Mouse (Mus musculus) yolk sac, embryonic 10.5 days (tissue): Measurements from ENCODE around the gene Larp4b.
"Not testable (repeated sequence)": the region's sequence is repeated elsewhere in the genome, so short reads cannot be mapped to it uniquely, and the experiment has no call there.

Source experiments
- DNase-seq: peaks from one replicate; pipeline ENCODE4 v3.0.0-alpha.2; 2017; ENCODE audit warnings: low spot score

Gene Larp4b

DNA sequence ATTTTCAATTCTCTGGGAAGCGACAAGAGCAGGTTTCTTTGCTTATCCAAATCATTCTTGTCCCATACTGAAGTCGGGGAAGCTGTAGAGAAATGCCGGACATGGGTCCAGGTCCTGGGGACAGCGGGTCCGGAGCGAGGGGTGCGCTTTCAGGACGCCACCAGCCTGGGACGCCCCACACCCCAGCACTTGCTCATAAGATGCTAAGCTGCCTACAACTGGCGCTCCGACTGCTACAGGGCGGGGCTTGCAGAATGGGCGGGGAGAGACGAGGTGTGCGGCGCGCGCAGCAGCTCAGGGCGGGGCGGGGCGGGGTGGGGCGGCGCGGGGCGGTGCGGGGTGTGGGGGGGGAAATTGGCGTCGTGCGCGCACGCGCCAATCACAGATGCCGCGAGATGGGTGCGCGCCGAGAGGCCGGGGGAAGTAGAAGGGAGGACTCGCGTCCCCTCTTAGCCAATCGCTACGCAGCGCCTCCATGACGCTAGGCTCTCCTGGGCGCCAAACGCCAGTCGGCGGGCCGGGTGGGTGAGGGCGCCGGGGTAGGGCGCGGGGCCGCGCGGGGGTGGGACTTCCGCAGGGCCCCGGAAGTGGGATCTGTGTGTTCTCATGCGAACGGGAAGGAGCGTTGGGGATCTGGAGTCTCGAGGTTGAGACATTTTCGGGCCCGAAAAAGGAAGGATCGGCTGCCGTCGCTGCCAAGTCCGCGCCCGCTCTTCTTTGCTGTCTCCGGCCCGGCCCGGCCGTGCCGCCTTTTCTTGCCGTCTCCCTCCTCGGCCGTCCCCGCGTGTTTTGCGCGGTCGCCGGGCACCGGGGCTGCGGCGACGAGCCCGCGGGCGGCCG is at the start of gene Larp4b:
Larp4b (plus strand) TSS at position 566 of the 840 bp plus-strand sequence.
- peak; percentile 99 for DNase-seq

- DNase-seq, result no peak
Observed at GRCm38 (mm10) chr13:9044731-9045130, 49.0 kb upstream of the Larp4b start.

DNA sequence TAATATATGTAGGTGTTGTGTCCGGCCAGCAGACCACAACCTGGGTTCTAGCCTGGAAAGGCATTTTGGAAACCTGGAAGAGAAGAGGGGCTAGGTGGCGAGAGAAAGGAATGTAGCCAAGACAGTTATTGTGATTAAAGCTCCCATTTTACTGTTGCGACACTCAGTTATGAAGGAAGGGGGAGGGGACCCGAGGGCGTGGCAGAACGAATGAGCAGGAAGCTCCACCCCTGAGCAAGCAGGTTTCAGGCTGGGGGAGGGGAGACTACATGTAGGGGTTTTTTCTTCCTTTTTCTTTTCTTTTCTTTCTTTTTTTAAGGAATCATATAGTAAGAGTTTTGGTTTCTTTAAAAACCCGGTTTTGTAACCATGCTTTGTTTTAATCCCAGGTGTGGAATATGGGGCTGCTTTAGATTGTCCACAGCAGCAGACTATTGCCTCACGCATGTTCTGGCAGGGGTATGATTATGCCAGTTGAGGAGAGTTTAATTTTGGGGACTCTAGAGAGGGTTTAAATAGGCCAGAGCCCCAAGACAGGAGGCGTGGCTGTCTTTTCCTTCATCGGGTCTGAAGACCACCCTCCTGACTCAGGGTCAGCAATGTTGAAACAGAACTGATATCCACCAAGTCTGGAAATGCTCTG is 41.5 kb upstream of the Larp4b start:
- not testable (repeated sequence) for DNase-seq

DNA sequence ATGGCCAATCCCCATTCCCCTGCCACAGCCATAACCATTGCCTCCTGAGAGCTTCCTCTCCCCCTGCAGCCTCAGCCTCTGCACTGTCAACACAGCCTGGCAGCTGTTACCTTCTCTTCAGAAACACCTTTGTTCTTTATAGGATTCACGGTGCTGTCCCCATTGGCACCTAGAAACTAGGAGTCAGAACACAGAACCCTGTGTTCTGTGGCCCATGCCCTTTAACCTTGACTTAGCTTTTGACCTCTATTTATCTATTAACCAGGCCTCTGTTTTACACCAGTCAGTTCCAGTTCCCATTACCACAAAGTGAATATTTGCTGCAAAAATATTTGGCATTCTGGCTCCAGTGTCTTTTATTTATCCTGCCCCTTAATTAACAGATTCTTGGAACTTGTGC is 36.4 kb upstream of the Larp4b start:
- peak; percentile 6 for DNase-seq

DNA sequence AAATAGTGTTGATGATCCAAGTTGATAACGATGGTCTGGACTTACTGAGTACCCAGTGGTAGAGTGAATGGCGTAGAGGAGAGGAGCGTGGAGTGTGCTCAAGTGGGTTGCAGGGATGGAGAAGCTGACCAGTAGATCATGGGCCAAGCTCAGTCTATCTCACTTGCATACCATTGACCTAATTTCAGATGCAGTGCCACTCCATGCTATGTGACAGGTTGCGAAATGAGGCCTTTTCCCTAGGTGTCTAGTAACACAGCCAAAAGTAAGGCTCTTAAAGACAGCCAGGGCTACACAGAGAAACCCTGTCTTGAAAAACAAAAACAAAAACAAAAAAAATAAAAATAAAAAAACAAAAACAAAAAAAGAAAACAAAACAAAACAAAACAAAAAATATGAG is 35.0 kb upstream of the Larp4b start:
- no peak for DNase-seq

DNA sequence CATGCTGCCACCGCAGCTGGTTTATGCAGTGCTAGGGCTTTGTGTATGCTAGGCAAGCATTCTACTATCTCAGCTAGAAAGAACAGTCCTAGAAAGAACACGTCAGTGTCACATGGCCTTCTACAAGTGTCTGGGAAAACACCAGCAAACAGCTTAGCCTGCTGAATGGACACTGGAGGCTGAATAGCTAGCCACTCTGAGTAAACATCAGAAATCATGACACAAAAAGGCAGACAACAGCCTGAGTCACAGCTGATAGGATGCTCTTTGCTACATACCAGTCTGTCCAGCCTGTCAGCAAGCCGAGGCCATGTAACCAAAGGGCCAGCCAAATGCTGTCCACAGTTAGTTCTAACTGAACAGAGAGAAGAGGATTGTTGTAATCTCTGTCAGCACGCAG is 32.3 kb upstream of the Larp4b start:
- peak; percentile 58 for DNase-seq

- no peak for DNase-seq
Observed at GRCm38 (mm10) chr13:9064196-9064595, 29.5 kb upstream of the Larp4b start.

DNA sequence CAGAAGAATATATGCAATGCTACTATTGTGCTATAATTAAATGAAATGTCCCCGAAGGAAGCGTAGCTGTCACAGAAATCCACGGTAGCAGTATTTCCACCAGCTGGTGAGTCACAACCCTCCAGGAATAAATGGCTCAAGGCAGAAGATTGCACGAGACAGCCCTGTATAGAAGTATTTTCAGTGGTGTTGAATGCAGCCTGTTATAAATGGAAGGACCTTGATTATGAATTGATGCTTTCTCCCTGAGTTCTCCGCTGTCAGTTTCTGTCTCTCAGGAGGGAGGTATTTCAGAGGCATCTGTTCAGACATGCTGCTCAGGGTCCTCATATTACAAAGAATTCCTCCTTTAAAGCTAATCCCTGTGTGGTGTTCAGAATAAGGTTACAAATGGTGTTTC is 27.6 kb upstream of the Larp4b start:
- no peak for DNase-seq

GRCm38 (mm10) chr13:9071008-9071407 is 22.7 kb upstream of the Larp4b start:
- no peak for DNase-seq

DNA sequence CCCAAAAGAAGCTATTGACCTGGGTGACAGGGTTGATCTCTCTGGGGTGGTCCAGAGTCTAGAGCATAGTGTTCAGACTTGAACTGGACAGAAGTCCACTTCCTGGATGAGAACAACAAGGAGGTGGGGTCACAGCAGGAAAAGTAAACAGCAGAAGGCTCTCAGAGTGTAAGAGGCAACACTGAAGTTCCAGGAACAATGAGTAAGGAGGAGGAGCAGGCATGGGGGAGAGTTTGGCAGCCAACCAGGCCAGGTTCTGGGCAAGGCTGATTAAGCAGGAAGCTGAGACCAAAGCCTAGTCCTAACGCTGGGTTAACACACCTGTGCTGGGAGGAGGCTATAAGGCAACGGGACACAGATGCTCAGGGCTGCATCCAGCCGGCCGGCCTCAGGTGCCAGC is 19.9 kb upstream of the Larp4b start:
- peak; percentile 7 for DNase-seq

DNA sequence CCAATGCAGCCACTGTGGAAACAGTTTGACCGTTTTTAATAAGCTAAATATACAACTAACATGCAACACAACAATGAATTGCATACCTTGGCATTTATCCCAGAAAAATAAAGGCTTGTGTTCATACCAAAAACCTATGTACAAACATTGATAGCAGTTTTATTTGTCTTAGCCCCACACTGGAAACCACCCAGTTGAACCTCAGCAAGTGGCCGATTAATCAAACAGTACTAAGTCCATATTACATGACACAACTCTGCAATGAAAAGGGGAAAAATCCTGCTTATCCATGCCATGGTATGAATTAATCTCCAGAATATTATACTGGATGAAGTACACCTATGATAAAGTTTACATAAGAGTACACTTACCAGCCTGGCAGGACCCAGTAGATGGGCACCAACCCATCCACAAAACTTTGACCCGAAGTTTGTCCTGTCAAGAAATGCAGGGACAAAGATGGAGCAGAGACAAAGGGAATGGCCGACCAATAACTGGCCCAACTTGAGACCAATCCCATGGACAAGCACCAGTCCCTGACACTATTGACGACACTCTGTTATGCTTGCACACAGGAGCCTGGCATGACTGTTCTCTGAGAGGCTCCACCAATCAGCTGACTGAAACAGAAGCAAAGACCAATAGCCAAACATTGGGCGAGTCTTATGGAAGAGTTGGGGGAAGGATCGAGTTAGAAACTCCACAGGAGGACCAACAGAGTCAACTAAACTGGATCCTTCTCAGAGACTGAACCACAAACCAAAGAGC is 17.7 kb upstream of the Larp4b start:
- DNase-seq, result no peak

DNA sequence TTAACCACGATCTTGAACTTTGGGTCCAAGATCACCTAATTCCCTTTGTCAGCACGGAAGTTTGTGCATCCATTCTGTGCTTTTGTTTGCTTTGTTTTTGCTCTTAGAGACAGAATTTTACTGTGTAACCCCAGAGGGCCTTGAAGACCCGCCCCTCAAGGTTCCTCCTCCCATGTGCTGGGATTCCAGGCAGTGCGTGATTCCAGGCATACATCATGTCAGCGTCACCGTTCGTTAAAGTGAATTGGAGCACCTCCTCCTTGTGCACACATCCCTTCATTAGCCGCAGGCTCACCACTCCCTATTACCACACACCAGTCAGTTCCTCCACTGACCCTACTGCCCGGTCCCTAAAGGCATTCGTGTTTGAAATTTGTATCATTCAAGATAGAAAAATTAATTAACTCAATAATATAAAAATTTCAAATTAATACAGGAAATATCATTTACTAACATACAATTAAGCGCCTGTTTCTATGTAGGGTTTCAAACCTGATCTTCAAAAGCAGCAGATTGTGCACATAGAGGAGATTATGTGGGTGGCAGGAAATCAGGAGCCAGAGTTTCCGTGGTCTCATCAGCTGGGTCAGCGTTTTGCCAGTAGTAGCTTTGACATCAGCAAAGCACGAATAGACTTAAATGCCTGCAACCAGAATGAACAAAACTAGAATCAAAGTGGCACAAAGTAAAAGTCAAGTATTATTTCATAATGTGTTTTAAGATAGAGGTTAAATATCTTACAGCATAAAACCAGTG is 11.4 kb upstream of the Larp4b start:
- DNase-seq, result peak; percentile 14

GRCm38 (mm10) chr13:9094186-9094980 is 702 bp downstream of the Larp4b start:
- peak; percentile 73 for DNase-seq

GRCm38 (mm10) chr13:9099289-9099688 is 5.6 kb downstream of the Larp4b start:
- DNase-seq, result no peak

- no peak for DNase-seq
Observed at GRCm38 (mm10) chr13:9100517-9100916, 6.8 kb downstream of the Larp4b start.

DNA sequence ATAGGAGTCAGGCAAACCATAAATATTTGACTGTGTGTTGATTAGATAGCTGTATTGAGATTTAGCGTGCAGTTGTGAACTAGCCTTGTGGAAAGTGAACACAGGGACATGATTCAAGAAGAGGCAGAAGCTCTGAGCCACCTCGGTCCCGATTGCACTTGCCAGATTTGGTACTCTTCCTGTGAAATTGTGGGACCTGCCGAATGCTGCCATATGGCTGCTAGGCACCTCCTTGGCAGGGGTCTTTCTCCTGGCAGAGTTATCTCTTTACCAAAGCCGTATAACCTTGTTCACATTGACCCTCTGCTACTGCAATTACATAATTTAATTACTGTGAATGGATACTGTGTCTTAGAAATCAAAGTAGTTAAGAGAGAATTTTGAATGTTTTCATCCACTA is 12.6 kb downstream of the Larp4b start:
- DNase-seq, result no peak

DNA sequence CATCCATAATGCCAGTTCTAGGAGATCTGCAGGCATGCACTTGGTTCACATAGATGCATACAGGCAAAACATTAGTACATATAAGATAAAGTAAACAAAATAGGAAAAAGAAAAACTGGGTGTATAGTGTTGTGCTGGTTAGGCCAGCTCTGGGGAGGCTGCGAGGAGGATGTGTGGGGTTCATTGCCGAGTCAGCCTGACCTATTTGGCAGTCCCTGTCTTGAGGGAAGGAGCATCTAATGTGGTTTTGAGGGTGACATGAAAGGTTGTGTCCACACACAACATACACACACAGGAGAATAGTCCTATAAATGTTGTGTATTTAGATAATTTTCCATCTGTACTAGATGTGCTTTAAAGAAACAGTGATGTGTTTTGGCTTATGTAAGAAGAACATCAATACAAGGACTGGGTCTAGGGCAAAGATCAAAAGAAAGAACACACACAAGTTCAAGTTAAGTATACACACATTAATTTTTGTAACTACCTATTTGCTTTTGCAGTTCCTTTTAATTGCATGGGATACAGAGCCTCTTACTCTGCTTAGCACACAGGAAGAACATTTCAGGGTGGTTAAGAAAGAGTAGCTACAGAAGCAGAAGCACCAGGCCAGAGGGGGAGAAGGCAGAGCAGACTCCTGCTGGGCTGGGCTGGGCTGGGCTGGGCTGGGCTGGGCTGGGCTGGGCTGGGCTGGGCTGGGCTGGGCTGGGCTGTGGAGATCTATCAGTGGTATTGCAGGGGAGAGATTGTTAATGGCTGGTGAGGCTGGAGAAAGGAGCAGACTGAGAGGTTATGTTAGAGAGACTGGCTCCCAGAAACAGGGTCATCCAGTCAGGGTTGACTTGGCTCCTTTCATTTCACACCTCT is 13.5 kb downstream of the Larp4b start:
- DNase-seq, result peak; percentile 18

DNA sequence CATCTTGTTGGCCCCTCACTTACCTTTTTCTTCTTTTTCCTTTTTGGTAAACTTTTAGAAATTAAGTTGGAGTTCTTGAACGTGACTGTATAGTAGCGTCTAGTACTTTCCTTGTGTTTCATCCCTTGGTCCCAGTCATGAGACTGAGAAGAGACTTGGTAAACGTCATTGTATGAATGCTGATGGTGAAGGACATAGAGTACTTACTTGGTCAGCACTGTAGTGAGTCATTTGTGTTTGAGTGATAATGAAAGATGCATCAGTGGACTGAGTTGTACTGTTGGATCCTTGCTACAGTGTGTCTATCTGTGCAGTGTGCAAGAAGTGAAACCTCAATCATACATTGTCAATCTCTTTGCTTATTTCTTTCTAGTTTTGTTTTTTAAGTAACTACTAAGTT is 20.1 kb downstream of the Larp4b start:
- no peak for DNase-seq

- DNase-seq, result no peak
Observed at GRCm38 (mm10) chr13:9120835-9121542, 27.3 kb downstream of the Larp4b start.

GRCm38 (mm10) chr13:9122045-9122444 is 28.4 kb downstream of the Larp4b start:
- no peak for DNase-seq
